Mouse (Mus musculus): ENCODE data around the gene Padi3.

Gene Padi3

GRCm38 (mm10) chr4:140815996-140816917 lies 5.8 kb upstream of the Padi3 start:
- in situ Hi-C loops (cut with MboI, MseI) = no loop called here

GRCm38 (mm10) chr4:140815496-140815895 lies 5.0 kb upstream of the Padi3 start:
- in situ Hi-C loops (cut with MboI, MseI) = no loop called here

- in situ Hi-C loops (cut with MboI, MseI) = no loop called here
These were observed 4.1 kb upstream of the Padi3 start for GRCm38 (mm10) chr4:140814241-140815225.

GRCm38 (mm10) chr4:140813358-140814185 lies 3.1 kb upstream of the Padi3 start:
- in situ Hi-C loops (cut with MboI, MseI) = no loop called here

- in situ Hi-C loops (cut with MboI, MseI) = no loop called here
These were observed 2.2 kb upstream of the Padi3 start for GRCm38 (mm10) chr4:140812609-140813008.

- in situ Hi-C loops (cut with MboI, MseI) = no loop called here
These were observed 1.7 kb upstream of the Padi3 start for GRCm38 (mm10) chr4:140812191-140812590.

GRCm38 (mm10) chr4:140809118-140809517 lies 1.3 kb downstream of the Padi3 start:
- in situ Hi-C loops (cut with MboI, MseI) = no loop called here

GRCm38 (mm10) chr4:140804601-140805000 lies 5.8 kb downstream of the Padi3 start:
- in situ Hi-C loops (cut with MboI, MseI) = no loop called here

GRCm38 (mm10) chr4:140801364-140801763 lies 9.1 kb downstream of the Padi3 start:
- in situ Hi-C loops (cut with MboI, MseI) = no loop called here

- in situ Hi-C loops (cut with MboI, MseI) = no loop called here
These were observed 13.7 kb downstream of the Padi3 start for GRCm38 (mm10) chr4:140796786-140797185.

- in situ Hi-C loops (cut with MboI, MseI) = loop anchor here in 1 of 2 experiments (5.0 kb wide), 1 partner anchor 113 kb away; the partner anchor contains the start of gene Padi2
These were observed 15.8 kb downstream of the Padi3 start for GRCm38 (mm10) chr4:140794678-140795077.

GRCm38 (mm10) chr4:140793795-140794194 lies 16.7 kb downstream of the Padi3 start:
- in situ Hi-C loops (cut with MboI, MseI) = loop anchor here in 1 of 2 experiments (5.0 kb wide), 1 partner anchor 114 kb away; the partner anchor contains the start of gene Padi2

GRCm38 (mm10) chr4:140792584-140792983 lies 17.9 kb downstream of the Padi3 start:
- in situ Hi-C loops (cut with MboI, MseI) = loop anchor here in 1 of 2 experiments (5.0 kb wide), 1 partner anchor 115 kb away; the partner anchor contains the start of gene Padi2

GRCm38 (mm10) chr4:140791071-140791470 lies 19.4 kb downstream of the Padi3 start:
- in situ Hi-C loops (cut with MboI, MseI) = loop anchor here in 1 of 2 experiments (5.0 kb wide), 1 partner anchor 116 kb away; the partner anchor contains the start of gene Padi2

GRCm38 (mm10) chr4:140789983-140790382 lies 20.5 kb downstream of the Padi3 start:
- in situ Hi-C loops (cut with MboI, MseI) = loop anchor here (5.0 to 10.0 kb wide), 2 partner anchors 117 to 1955 kb away; partner anchors contain the start of gene Padi2 (in 1 of the 2)

- in situ Hi-C loops (cut with MboI, MseI) = loop anchor here in 1 of 2 experiments (10.0 kb wide), 1 partner anchor 1954 kb away; no protein-coding TSS in a partner anchor
These were observed 21.5 kb downstream of the Padi3 start for GRCm38 (mm10) chr4:140788983-140789382.

- in situ Hi-C loops (cut with MboI, MseI) = loop anchor here in 1 of 2 experiments (10.0 kb wide), 1 partner anchor 1953 kb away; no protein-coding TSS in a partner anchor
These were observed 22.2 kb downstream of the Padi3 start for GRCm38 (mm10) chr4:140788264-140788663.

GRCm38 (mm10) chr4:140787414-140787813 lies 23.0 kb downstream of the Padi3 start:
- in situ Hi-C loops (cut with MboI, MseI) = loop anchor here in 1 of 2 experiments (10.0 kb wide), 1 partner anchor 1953 kb away; no protein-coding TSS in a partner anchor

GRCm38 (mm10) chr4:140785217-140785616 lies 25.2 kb downstream of the Padi3 start:
- in situ Hi-C loops (cut with MboI, MseI) = loop anchor here in 1 of 2 experiments (10.0 kb wide), 1 partner anchor 1950 kb away; no protein-coding TSS in a partner anchor

Data from T-helper 17 cell (primary cell).